Mouse (Mus musculus) intestine, embryonic 15.5 days (tissue): ENCODE results near the gene Lyz1. TPM values are rescaled to one million over a fixed set of nuclear protein-coding genes. Genes with fewer than 3 reads are reported as not detected.
"Not testable (repeated sequence)": the region's sequence is repeated elsewhere in the genome, so short reads cannot be mapped to it uniquely, and the experiment has no call there.

ENCODE experiments used
- ATAC-seq: fragments of 200-750 bp; cut with Nextera tagmentation; 2 replicates; pipeline ENCODE4 v1.8.0; 2017; ENCODE audit warnings: moderate TSS enrichment, moderate library complexity
- H3K27ac ChIP-seq: fragments of 300-500 bp; sonication (generic); 2 replicates; pipeline ENCODE4 v1.5.1; 2015; ENCODE audit warnings: mild to moderate bottlenecking, inconsistent platforms
- H3K27me3 ChIP-seq: fragments of 300-500 bp; sonication (generic); replicated peaks from 2 replicates; pipeline ENCODE4 v1.6.1; 2015; ENCODE audit warnings: inconsistent platforms
- H3K36me3 ChIP-seq: fragments of 300-500 bp; sonication (generic); 2 replicates; pipeline ENCODE4 v1.6.1; 2015; ENCODE audit warnings: inconsistent platforms
- H3K4me1 ChIP-seq: fragments of 300-500 bp; sonication (generic); replicated peaks from 2 replicates; pipeline ENCODE4 v1.6.1; 2015; ENCODE audit warnings: inconsistent platforms
- H3K4me2 ChIP-seq: fragments of 300-500 bp; sonication (generic); replicated peaks from 2 replicates; pipeline ENCODE4 v1.6.1; 2015; ENCODE audit warnings: mild to moderate bottlenecking, inconsistent platforms
- H3K4me3 ChIP-seq: fragments of 300-500 bp; sonication (generic); replicated peaks from 2 replicates; pipeline ENCODE4 v1.5.1; 2015; ENCODE audit warnings: inconsistent platforms
- H3K9ac ChIP-seq: fragments of 300-500 bp; sonication (generic); 2 replicates; pipeline ENCODE4 v1.6.1; 2015; ENCODE audit warnings: inconsistent platforms
- H3K9me3 ChIP-seq: fragments of 300-500 bp; sonication (generic); 2 replicates; pipeline ENCODE4 v1.6.1; 2016; ENCODE audit warnings: inconsistent platforms
- WGBS: fragments of 180-500 bp; shearing (Covaris S2); methylation state at CpG from one replicate; pipeline ENCODE4 v1.1.7; 2015; 5-methylcytosine and 5-hydroxymethylcytosine counted together
- polyA plus RNA-seq: library from polyadenylated mRNA; unstranded; fragments of >200 nt; fragmentation: Nextera tagmentation; extraction: Ambion mirVana; gene quantifications from 2 replicates; pipeline ENCODE4 v1.2.1, GENCODE M21; 2015

Gene Lyz1
- polyA plus RNA-seq, 1 experiment from 2014 or later, result 12.9 TPM

DNA sequence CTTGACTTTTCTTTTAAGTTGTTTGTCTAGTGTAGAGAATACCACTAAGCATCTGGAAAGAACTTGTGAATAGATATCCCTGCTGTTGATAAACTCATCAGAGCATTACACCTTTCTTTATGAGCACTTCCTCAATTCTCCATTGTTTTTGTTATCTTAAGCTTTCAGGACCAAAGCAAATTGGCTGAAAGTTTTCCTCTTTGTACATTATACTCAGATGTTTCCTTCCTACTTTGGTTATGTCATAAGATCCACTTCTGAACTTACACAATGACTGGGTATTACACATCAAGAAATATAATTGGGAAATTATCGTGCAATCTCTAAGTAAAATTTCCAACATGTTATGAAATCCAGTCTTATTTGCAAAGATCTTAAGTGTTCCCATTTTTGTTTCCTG lies 9.0 kb upstream of the Lyz1 start:
- Histone ChIP-seq H3K9me3 (no peaks in the 10 kb centered on the region), H3K27ac (no peak overlapping the region), H3K9ac (no peak overlapping the region), H3K4me1 (no peaks in the 10 kb centered on the region), H3K36me3 (no peaks in the 10 kb centered on the region), H3K4me3 (no peak overlapping the region), H3K27me3 (no peaks in the 10 kb centered on the region), H3K4me2 (no peak overlapping the region)
- ATAC-seq, result no peak
- 83% methylated on average over 1 of the region's 1 CpGs for WGBS

GRCm38 (mm10) chr10:117299901-117300520 lies 7.3 kb upstream of the Lyz1 start:
- Histone ChIP-seq H3K27me3 (no peaks in the 10 kb centered on the region), H3K9me3 (no peaks in the 10 kb centered on the region), H3K36me3 (no peaks in the 10 kb centered on the region), H3K27ac (no peak overlapping the region), H3K4me2 (no peak overlapping the region), H3K4me3 (no peak overlapping the region), H3K9ac (no peak overlapping the region), H3K4me1 (no peaks in the 10 kb centered on the region)
- no peak for ATAC-seq
- WGBS, result 52% methylated on average over 5 of the region's 5 CpGs

DNA sequence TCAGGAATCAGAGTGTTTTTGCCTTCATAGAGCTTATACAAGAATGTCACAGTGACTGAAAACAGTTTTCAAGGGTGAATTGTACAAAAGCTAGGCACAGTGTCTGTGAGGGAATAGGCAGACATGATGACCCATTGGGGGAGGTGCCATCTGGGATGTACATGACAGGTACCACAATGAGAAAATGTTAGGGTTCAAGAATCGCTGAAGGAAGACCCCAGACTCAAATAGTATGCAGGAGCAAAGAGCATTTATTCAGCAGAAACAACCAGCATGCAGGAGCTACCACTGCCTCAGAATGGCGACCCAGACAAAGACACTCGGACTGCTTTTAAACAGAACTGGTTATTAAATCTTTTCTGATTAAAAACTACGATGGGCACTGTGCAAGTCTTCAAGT lies 6.4 kb upstream of the Lyz1 start:
- no peaks in the 10 kb centered on the region for H3K9me3 ChIP-seq
- whole genome bisulfite sequencing, result 66% methylated on average over 4 of the region's 4 CpGs
- H3K9ac ChIP-seq, result no peak overlapping the region
- no peak overlapping the region for H3K4me2 ChIP-seq
- H3K36me3 ChIP-seq, result no peaks in the 10 kb centered on the region
- no peak overlapping the region for H3K27ac ChIP-seq
- ATAC-seq, result no peak
- H3K27me3 ChIP-seq, result no peaks in the 10 kb centered on the region
- H3K4me3 ChIP-seq, result no peak overlapping the region
- H3K4me1 ChIP-seq, result no peaks in the 10 kb centered on the region

GRCm38 (mm10) chr10:117298336-117298735 lies 5.7 kb upstream of the Lyz1 start:
- no peak overlapping the region for H3K4me3 ChIP-seq
- no peak for ATAC-seq
- H3K27me3 ChIP-seq, result no peaks in the 10 kb centered on the region
- no peak overlapping the region for H3K27ac ChIP-seq
- no peak overlapping the region for H3K9ac ChIP-seq
- no peak overlapping the region for H3K4me2 ChIP-seq
- no peaks in the 10 kb centered on the region for H3K36me3 ChIP-seq
- no peaks in the 10 kb centered on the region for H3K9me3 ChIP-seq
- 81% methylated on average over 6 of the region's 6 CpGs for WGBS
- no peaks in the 10 kb centered on the region for H3K4me1 ChIP-seq

DNA sequence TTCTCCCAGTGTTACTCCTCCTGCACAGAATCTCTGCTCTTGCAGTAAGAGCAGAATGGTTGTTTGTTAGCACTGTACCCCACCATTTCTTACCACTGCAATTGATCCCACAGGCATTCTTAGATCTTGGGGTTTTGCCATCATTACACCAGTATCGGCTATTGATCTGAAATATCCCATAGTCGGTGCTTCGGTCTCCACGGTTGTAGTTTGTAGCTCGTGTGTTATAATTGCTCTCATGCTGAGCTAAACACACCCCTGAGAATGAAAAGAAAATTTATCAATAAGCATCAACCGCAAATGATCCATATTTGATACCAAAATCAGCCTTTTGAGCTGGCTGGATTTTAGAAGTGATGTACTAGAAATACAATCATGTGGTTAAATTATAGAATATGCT lies 1.7 kb downstream of the Lyz1 start:
- ATAC-seq, H3K4me2 ChIP-seq, H3K36me3 ChIP-seq, H3K4me3 ChIP-seq, H3K27me3 ChIP-seq, H3K9me3 ChIP-seq, H3K9ac ChIP-seq, H3K4me1 ChIP-seq, H3K27ac ChIP-seq: not testable (repeated sequence)
- WGBS, result 91% methylated on average over 6 of the region's 6 CpGs

DNA sequence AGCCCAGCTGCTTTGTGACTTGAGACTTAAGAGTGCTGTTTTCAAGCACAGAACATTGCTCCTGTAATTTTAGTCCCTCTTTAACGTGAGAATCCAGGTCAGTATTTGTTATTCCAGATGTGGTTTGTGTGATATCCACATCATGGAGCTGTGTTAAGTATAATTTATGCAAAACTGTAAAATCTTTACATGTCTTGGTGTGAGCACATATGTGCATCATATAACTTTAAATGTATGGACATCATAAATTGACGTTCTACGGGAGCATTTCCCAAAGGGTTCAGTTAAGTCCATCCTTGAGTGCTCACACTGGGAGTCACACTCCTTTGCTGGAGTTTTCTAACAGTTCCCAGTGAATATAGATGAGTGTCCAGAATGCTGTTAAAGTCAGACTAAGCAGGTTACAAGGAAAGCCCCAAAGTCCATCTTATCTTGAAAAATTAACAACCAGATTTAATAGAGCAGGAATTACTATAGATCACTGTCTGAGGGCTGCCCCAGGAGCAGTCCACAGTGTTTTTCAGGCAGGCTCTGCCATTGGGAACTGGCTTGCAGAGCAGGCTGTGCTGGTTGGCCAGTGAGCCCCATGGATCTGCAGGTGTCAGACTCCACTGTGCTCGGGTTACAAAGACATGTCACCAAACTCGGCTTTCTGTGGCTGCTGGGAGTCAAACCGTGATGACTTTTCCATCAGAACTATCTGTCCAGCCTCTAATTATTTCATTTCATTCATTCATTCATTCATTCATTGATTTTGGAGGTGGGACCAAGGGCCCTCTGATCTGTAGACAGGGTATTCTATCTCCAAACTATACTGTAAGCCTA lies 2.4 kb downstream of the Lyz1 start:
- 43% methylated on average over 6 of the region's 6 CpGs for WGBS
- no peaks in the 10 kb centered on the region for H3K4me1 ChIP-seq
- H3K4me2 ChIP-seq, result no peak overlapping the region
- H3K9me3 ChIP-seq, result no peaks in the 10 kb centered on the region
- H3K4me3 ChIP-seq, result no peak overlapping the region
- H3K36me3 ChIP-seq, result no peaks in the 10 kb centered on the region
- no peak overlapping the region for H3K27ac ChIP-seq
- no peak overlapping the region for H3K9ac ChIP-seq
- H3K27me3 ChIP-seq, result no peaks in the 10 kb centered on the region
- no peak for ATAC-seq

- H3K9ac ChIP-seq, ATAC-seq, H3K9me3 ChIP-seq, H3K27ac ChIP-seq, H3K36me3 ChIP-seq, H3K4me2 ChIP-seq, H3K4me1 ChIP-seq, H3K4me3 ChIP-seq, H3K27me3 ChIP-seq: not testable (repeated sequence)
- 72% methylated on average over 5 of the region's 5 CpGs for WGBS
Measured at GRCm38 (mm10) chr10:117289034-117289505, 3.6 kb downstream of the Lyz1 start.

GRCm38 (mm10) chr10:117288197-117289033 lies 4.3 kb downstream of the Lyz1 start:
- no peaks in the 10 kb centered on the region for H3K9me3 ChIP-seq
- no peak for ATAC-seq
- no peaks in the 10 kb centered on the region for H3K36me3 ChIP-seq
- no peak overlapping the region for H3K4me2 ChIP-seq
- 89% methylated on average over 9 of the region's 9 CpGs for whole genome bisulfite sequencing
- H3K4me1 ChIP-seq, result no peaks in the 10 kb centered on the region
- H3K9ac ChIP-seq, result no peak overlapping the region
- no peak overlapping the region for H3K4me3 ChIP-seq
- no peak overlapping the region for H3K27ac ChIP-seq
- H3K27me3 ChIP-seq, result no peaks in the 10 kb centered on the region

GRCm38 (mm10) chr10:117287226-117287850 lies 5.3 kb downstream of the Lyz1 start:
- Histone ChIP-seq H3K27me3 (no peaks in the 10 kb centered on the region), H3K36me3 (no peaks in the 10 kb centered on the region), H3K4me2 (no peak overlapping the region), H3K9ac (no peak overlapping the region), H3K4me3 (no peak overlapping the region), H3K27ac (no peak overlapping the region), H3K9me3 (no peaks in the 10 kb centered on the region), H3K4me1 (no peaks in the 10 kb centered on the region)
- ATAC-seq, result no peak
- WGBS, result 75% methylated on average over 3 of the region's 3 CpGs

DNA sequence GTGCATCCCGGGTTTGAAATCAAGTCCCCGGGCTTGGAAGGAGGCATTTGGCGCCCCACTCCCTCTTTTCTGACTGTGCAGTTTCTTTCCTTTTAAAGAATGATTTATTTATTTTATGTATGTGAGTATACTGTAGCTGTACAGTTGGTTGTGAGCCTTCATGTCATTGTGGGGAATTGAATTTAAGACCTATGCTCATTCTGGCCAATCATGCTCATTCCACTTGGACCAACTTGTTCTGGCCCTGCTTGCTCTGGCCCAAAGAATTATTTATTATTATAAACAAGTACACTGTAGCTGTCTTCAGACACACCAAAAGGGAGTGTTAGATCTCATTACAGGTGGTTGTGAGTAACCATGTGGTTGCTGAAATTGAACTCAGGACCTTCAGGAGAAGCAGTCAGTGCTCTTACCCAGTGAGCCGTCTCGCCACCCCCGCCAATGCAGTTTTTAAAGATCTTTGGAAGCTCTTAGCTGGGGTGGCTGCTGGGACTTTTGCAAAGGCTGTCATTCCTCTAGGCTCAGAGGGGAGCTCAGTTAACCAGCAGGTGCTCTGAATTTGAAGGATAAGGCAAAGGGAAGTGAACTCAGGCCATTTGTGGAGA lies 6.2 kb downstream of the Lyz1 start:
- H3K27me3 ChIP-seq, result no peaks in the 10 kb centered on the region
- no peak overlapping the region for H3K4me3 ChIP-seq
- no peaks in the 10 kb centered on the region for H3K4me1 ChIP-seq
- no peak for ATAC-seq
- no peak overlapping the region for H3K9ac ChIP-seq
- H3K36me3 ChIP-seq, result no peaks in the 10 kb centered on the region
- H3K4me2 ChIP-seq, result no peak overlapping the region
- 86% methylated on average over 6 of the region's 6 CpGs for WGBS
- no peak overlapping the region for H3K27ac ChIP-seq
- no peaks in the 10 kb centered on the region for H3K9me3 ChIP-seq

DNA sequence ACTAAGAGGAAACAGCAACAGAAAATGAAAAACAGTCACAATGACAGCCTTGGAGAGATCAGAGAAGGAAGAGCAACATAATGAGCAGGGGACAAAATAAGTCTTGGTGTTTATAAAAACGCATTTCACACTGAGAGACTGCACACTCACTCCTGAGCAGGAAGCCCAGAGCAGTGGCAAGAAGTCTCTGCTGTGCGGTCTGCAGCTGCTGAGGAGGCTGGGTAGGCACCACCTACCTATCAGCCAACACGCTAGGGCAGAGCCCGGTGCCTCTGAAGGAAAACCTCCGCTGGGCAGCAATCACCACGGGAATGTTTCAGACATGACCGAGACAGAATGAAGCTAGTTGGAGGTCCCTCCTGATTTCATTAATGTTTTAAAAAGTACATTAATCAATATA lies 7.1 kb downstream of the Lyz1 start:
- not testable (repeated sequence) for H3K36me3 ChIP-seq, ATAC-seq, H3K4me2 ChIP-seq, H3K4me1 ChIP-seq, H3K4me3 ChIP-seq, H3K9ac ChIP-seq, H3K27ac ChIP-seq, H3K27me3 ChIP-seq, H3K9me3 ChIP-seq
- WGBS, result 80% methylated on average over 4 of the region's 7 CpGs
